Mouse (Mus musculus): ENCODE data around the gene Atxn1. TPM values are rescaled to one million over a fixed set of nuclear protein-coding genes. Genes with fewer than 3 reads are reported as not detected.

The Atxn1 gene
- polyA plus RNA-seq, 1 experiment from 2014 or later: 6.8 TPM

GRCm38 (mm10) chr13:45958306-45958705, 6.5 kb downstream of the Atxn1 start:
- Histone ChIP-seq H3K9me3 (replicated peaks; ENCODE audit: low read length) (no peaks in the 10 kb centered on the region), H3K36me3 (ENCODE audit: insufficient read depth, low read length) (peaks cover 5% of the 10 kb centered on the region; the same call in 1 of the 2 replicates), H3K27ac (no peak overlapping the region), H3K9ac (ENCODE audit: low read depth, low read length) (no peak overlapping the region), H3K4me1 (replicated peaks; ENCODE audit: insufficient read depth, low read length) (peaks cover 14% of the 10 kb centered on the region), H3K4me2 (ENCODE audit: low read length) (no peak overlapping the region), H3K27me3 (ENCODE audit: insufficient read depth, low read length) (no peaks in the 10 kb centered on the region), H3K4me3 (replicated peaks; ENCODE audit: low read depth, low read length) (no peak overlapping the region)
- DNase-seq (ENCODE audit: low spot score) (no peak), ATAC-seq (replicated peaks; ENCODE audit: low FRiP score, low read depth) (no peak)
- TF ChIP-seq CTCF (IDR thresholded peaks at IDR 0.05; ENCODE audit: low read depth): no peak
- 64% methylated on average over 4 of the region's 4 CpGs for WGBS

DNA sequence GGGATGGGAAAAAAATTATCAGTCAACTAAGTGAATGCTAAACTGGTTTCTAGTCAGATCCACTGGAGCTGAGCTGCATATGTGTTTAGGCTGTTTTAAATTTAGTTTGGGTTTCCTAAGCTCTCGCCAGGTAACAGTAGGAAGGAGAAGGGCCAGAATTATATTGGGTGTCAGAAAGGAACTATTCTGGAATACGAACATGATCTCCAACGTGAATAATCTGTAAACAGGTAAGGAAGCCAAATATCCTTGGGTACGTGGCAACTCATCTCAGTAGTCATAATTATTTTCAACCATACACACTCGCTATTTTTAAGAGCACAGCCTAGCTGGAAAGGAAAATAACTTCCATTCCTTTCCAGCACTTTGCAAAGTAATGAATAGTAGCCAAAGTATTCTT, 7.2 kb downstream of the Atxn1 start:
- no peak overlapping the region for H3K4me3 ChIP-seq (replicated peaks; ENCODE audit: low read depth, low read length)
- no peaks in the 10 kb centered on the region for H3K9me3 ChIP-seq (replicated peaks; ENCODE audit: low read length)
- DNase-seq (ENCODE audit: low spot score) (no peak), ATAC-seq (replicated peaks; ENCODE audit: low FRiP score, low read depth) (no peak)
- H3K27ac ChIP-seq: no peak overlapping the region
- no peak overlapping the region for H3K9ac ChIP-seq (ENCODE audit: low read depth, low read length)
- peaks cover 5% of the 10 kb centered on the region; the same call in 1 of the 2 replicates for H3K36me3 ChIP-seq (ENCODE audit: insufficient read depth, low read length)
- no peak overlapping the region for H3K4me2 ChIP-seq (ENCODE audit: low read length)
- 93% methylated on average over 5 of the region's 5 CpGs for WGBS
- no peak for TF ChIP-seq CTCF (IDR thresholded peaks at IDR 0.05; ENCODE audit: low read depth)
- no peaks in the 10 kb centered on the region for H3K27me3 ChIP-seq (ENCODE audit: insufficient read depth, low read length)
- peaks cover 14% of the 10 kb centered on the region for H3K4me1 ChIP-seq (replicated peaks; ENCODE audit: insufficient read depth, low read length)

GRCm38 (mm10) chr13:45956287-45956686, 8.5 kb downstream of the Atxn1 start:
- no peaks in the 10 kb centered on the region for H3K27me3 ChIP-seq (ENCODE audit: insufficient read depth, low read length)
- H3K27ac ChIP-seq: no peak overlapping the region
- no peak overlapping the region for H3K9ac ChIP-seq (ENCODE audit: low read depth, low read length)
- H3K36me3 ChIP-seq (ENCODE audit: insufficient read depth, low read length): peaks cover 5% of the 10 kb centered on the region; the same call in 1 of the 2 replicates
- no peak for TF ChIP-seq CTCF (IDR thresholded peaks at IDR 0.05; ENCODE audit: low read depth)
- peaks cover 8% of the 10 kb centered on the region for H3K4me1 ChIP-seq (replicated peaks; ENCODE audit: insufficient read depth, low read length)
- ATAC-seq (replicated peaks; ENCODE audit: low FRiP score, low read depth): no peak
- H3K4me2 ChIP-seq (ENCODE audit: low read length): no peak overlapping the region
- H3K4me3 ChIP-seq (replicated peaks; ENCODE audit: low read depth, low read length): no peak overlapping the region
- 69% methylated on average over 6 of the region's 6 CpGs for WGBS
- H3K9me3 ChIP-seq (replicated peaks; ENCODE audit: low read length): no peaks in the 10 kb centered on the region
- no peak for DNase-seq (ENCODE audit: low spot score)

DNA sequence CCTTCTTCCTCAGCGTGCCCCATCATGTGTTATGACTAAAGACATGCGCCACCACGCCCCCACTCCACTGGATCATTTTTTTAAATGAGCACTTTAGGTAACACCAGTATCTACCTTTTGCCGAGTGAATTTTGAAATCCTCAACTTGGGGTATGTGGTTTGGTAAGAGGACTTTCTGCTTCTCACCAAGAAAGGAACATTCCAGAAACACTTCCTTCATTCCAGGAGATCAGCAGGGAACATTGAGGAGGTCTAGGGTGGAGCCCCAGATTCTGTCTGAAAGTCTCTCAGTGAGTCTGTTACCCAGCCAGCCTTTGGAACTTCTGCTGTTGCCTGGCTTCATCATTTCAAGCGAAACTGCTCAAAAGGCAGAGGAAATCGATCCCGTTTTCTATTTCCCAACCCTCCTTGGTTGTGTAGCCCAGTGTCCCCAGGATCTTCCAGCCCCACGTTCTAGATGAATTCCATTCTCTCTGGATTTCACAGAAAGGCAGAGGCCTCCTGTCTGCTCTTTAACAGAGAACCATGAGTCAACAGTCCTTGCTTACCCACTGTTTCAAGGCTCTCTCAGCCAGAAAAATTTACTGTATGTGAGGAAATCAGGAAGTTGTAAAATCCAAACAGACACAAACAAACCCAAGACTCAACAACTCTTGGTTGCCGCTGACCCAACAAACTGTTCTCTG, 9.3 kb downstream of the Atxn1 start:
- ATAC-seq (replicated peaks; ENCODE audit: low FRiP score, low read depth) (no peak), DNase-seq (ENCODE audit: low spot score) (no peak)
- WGBS: 75% methylated on average over 9 of the region's 9 CpGs
- no peak for TF ChIP-seq CTCF (IDR thresholded peaks at IDR 0.05; ENCODE audit: low read depth)
- Histone ChIP-seq H3K9ac (ENCODE audit: low read depth, low read length) (no peak overlapping the region), H3K4me3 (replicated peaks; ENCODE audit: low read depth, low read length) (no peak overlapping the region), H3K36me3 (ENCODE audit: insufficient read depth, low read length) (peaks cover 5% of the 10 kb centered on the region; the same call in 1 of the 2 replicates), H3K9me3 (replicated peaks; ENCODE audit: low read length) (no peaks in the 10 kb centered on the region), H3K4me1 (replicated peaks; ENCODE audit: insufficient read depth, low read length) (peaks cover 15% of the 10 kb centered on the region), H3K27me3 (ENCODE audit: insufficient read depth, low read length) (no peaks in the 10 kb centered on the region), H3K4me2 (ENCODE audit: low read length) (no peak overlapping the region), H3K27ac (no peak overlapping the region)

- Histone ChIP-seq H3K9me3 (replicated peaks; ENCODE audit: low read length) (no peaks in the 10 kb centered on the region), H3K9ac (ENCODE audit: low read depth, low read length) (no peak overlapping the region), H3K27me3 (ENCODE audit: insufficient read depth, low read length) (no peaks in the 10 kb centered on the region), H3K4me3 (replicated peaks; ENCODE audit: low read depth, low read length) (no peak overlapping the region), H3K4me1 (replicated peaks; ENCODE audit: insufficient read depth, low read length) (peaks cover 10% of the 10 kb centered on the region; the same call in 1 of the 2 replicates), H3K4me2 (ENCODE audit: low read length) (no peak overlapping the region), H3K36me3 (ENCODE audit: insufficient read depth, low read length) (peaks cover 5% of the 10 kb centered on the region; the same call in 1 of the 2 replicates), H3K27ac (no peak overlapping the region)
- no peak for ATAC-seq (replicated peaks; ENCODE audit: low FRiP score, low read depth)
- DNase-seq (ENCODE audit: low spot score): no peak
- 72% methylated on average over 4 of the region's 4 CpGs for WGBS
- no peak for TF ChIP-seq CTCF (IDR thresholded peaks at IDR 0.05; ENCODE audit: low read depth)
These were observed 11.7 kb downstream of the Atxn1 start for GRCm38 (mm10) chr13:45953098-45953497.

- DNase-seq (ENCODE audit: low spot score) (no peak), ATAC-seq (replicated peaks; ENCODE audit: low FRiP score, low read depth) (no peak)
- no peaks in the 10 kb centered on the region for H3K9me3 ChIP-seq (replicated peaks; ENCODE audit: low read length)
- H3K4me2 ChIP-seq (ENCODE audit: low read length): no peak overlapping the region
- H3K27me3 ChIP-seq (ENCODE audit: insufficient read depth, low read length): no peaks in the 10 kb centered on the region
- peaks cover 10% of the 10 kb centered on the region; the same call in 1 of the 2 replicates for H3K4me1 ChIP-seq (replicated peaks; ENCODE audit: insufficient read depth, low read length)
- TF ChIP-seq CTCF (IDR thresholded peaks at IDR 0.05; ENCODE audit: low read depth): no peak
- H3K27ac ChIP-seq: peak overlapping the region; percentile 60; the same call in 1 of the 2 replicates
- H3K9ac ChIP-seq (ENCODE audit: low read depth, low read length): no peak overlapping the region
- H3K36me3 ChIP-seq (ENCODE audit: insufficient read depth, low read length): peaks cover 5% of the 10 kb centered on the region; the same call in 1 of the 2 replicates
- no peak overlapping the region for H3K4me3 ChIP-seq (replicated peaks; ENCODE audit: low read depth, low read length)
- WGBS: 58% methylated on average over 20 of the region's 20 CpGs
These were observed 13.7 kb downstream of the Atxn1 start for GRCm38 (mm10) chr13:45951071-45951645.
